Mouse (Mus musculus) midbrain, embryonic 16.5 days (tissue): ENCODE data around the gene Rbfox1. TPM values are rescaled to one million over a fixed set of nuclear protein-coding genes. Genes with fewer than 3 reads are reported as not detected.

ENCODE experiments used
- ATAC-seq: fragments of 200-750 bp; cut with Nextera tagmentation; 2 replicates; pipeline ENCODE4 v1.8.0; 2017; ENCODE audit warnings: moderate TSS enrichment
- H3K27ac ChIP-seq: fragments of 300-500 bp; sonication (generic); 2 replicates; pipeline ENCODE4 v1.5.1; 2014; ENCODE audit warnings: mild to moderate bottlenecking, low read length, mixed read lengths
- H3K27me3 ChIP-seq: fragments of 300-500 bp; sonication (generic); 2 replicates; pipeline ENCODE4 v1.6.1; 2014; ENCODE audit warnings: low read depth, low read length, mixed read lengths; ENCODE audit not compliant: control insufficient read depth, insufficient read depth
- H3K36me3 ChIP-seq: fragments of 300-500 bp; sonication (generic); 2 replicates; pipeline ENCODE4 v1.6.1; 2014; ENCODE audit warnings: mild to moderate bottlenecking, low read length, moderate library complexity, mixed read lengths; ENCODE audit not compliant: control insufficient read depth, insufficient read depth
- H3K4me1 ChIP-seq: fragments of 300-500 bp; sonication (generic); 2 replicates; pipeline ENCODE4 v1.6.1; 2014; ENCODE audit warnings: mild to moderate bottlenecking, low read length, mixed read lengths; ENCODE audit not compliant: control insufficient read depth, insufficient read depth
- H3K4me2 ChIP-seq: fragments of 300-500 bp; sonication (generic); 2 replicates; pipeline ENCODE4 v1.6.1; 2014; ENCODE audit warnings: mild to moderate bottlenecking, low read length, mixed read lengths
- H3K4me3 ChIP-seq: fragments of 300-500 bp; sonication (generic); 2 replicates; pipeline ENCODE4 v1.5.1; 2014; ENCODE audit warnings: low read depth, mild to moderate bottlenecking, low read length, moderate library complexity, mixed read lengths
- H3K9ac ChIP-seq: fragments of 300-500 bp; sonication (generic); 2 replicates; pipeline ENCODE4 v1.6.1; 2014; ENCODE audit warnings: low read depth, low read length, mixed read lengths
- H3K9me3 ChIP-seq: fragments of 300-500 bp; sonication (generic); replicated peaks from 2 replicates; pipeline ENCODE4 v1.6.1; 2014; ENCODE audit warnings: mild to moderate bottlenecking, low read length, mixed read lengths; ENCODE audit not compliant: control insufficient read depth, poor library complexity, severe bottlenecking
- WGBS: fragments of 180-500 bp; shearing (Covaris S2); extraction: QIAGEN DNeasy Blood & Tissue Kit; methylation state at CpG from one replicate; pipeline ENCODE4 v1.1.7; 2014; 5-methylcytosine and 5-hydroxymethylcytosine counted together
- polyA plus RNA-seq: library from polyadenylated mRNA; unstranded; fragments of >200 nt; fragmentation: Nextera tagmentation; extraction: Ambion mirVana; gene quantifications from 2 replicates; pipeline ENCODE4 v1.2.1, GENCODE M21; 2015

Gene Rbfox1
- polyA plus RNA-seq, 1 experiment from 2014 or later = 259 TPM

- H3K27ac ChIP-seq = no peak overlapping the region
- no peaks in the 10 kb centered on the region for H3K27me3 ChIP-seq
- no peak overlapping the region for H3K9ac ChIP-seq
- no peaks in the 10 kb centered on the region for H3K36me3 ChIP-seq
- H3K4me3 ChIP-seq = no peak overlapping the region
- H3K9me3 ChIP-seq = 0 out of 2 replicates have a peak, but pooled peaks cover 3% of the 10 kb centered on the region
- no peaks in the 10 kb centered on the region for H3K4me1 ChIP-seq
- no peak overlapping the region for H3K4me2 ChIP-seq
- ATAC-seq = no peak
These were observed 424.8 kb downstream of the Rbfox1 start for GRCm38 (mm10) chr16:6309940-6310339.

- Histone ChIP-seq H3K9me3 (no peaks in the 10 kb centered on the region), H3K4me3 (no peak overlapping the region), H3K36me3 (no peaks in the 10 kb centered on the region), H3K27ac (no peak overlapping the region), H3K27me3 (no peaks in the 10 kb centered on the region), H3K4me1 (no peaks in the 10 kb centered on the region), H3K9ac (no peak overlapping the region), H3K4me2 (no peak overlapping the region)
- 77% methylated on average over 18 of the region's 18 CpGs for WGBS
- no peak for ATAC-seq
These were observed 425.9 kb downstream of the Rbfox1 start for GRCm38 (mm10) chr16:6310744-6311678.

- no peaks in the 10 kb centered on the region for H3K36me3 ChIP-seq
- ATAC-seq = no peak
- 71% methylated on average over 6 of the region's 6 CpGs for WGBS
- H3K4me2 ChIP-seq = no peak overlapping the region
- no peak overlapping the region for H3K4me3 ChIP-seq
- H3K27me3 ChIP-seq = no peaks in the 10 kb centered on the region
- no peaks in the 10 kb centered on the region for H3K9me3 ChIP-seq
- no peaks in the 10 kb centered on the region for H3K4me1 ChIP-seq
- no peak overlapping the region for H3K27ac ChIP-seq
- no peak overlapping the region for H3K9ac ChIP-seq
These were observed 428.5 kb downstream of the Rbfox1 start for GRCm38 (mm10) chr16:6313689-6314088.

GRCm38 (mm10) chr16:6324832-6325231 lies 439.7 kb downstream of the Rbfox1 start:
- no peak for ATAC-seq
- Histone ChIP-seq H3K4me2 (no peak overlapping the region), H3K4me1 (peaks cover 2% of the 10 kb centered on the region; the same call in 1 of the 2 replicates), H3K4me3 (no peak overlapping the region), H3K27me3 (no peaks in the 10 kb centered on the region), H3K27ac (no peak overlapping the region), H3K36me3 (no peaks in the 10 kb centered on the region), H3K9ac (no peak overlapping the region), H3K9me3 (no peaks in the 10 kb centered on the region)
- 14% methylated on average over 1 of the region's 1 CpGs for WGBS

GRCm38 (mm10) chr16:6331400-6331939 lies 446.3 kb downstream of the Rbfox1 start:
- no peak overlapping the region for H3K4me2 ChIP-seq
- H3K9ac ChIP-seq = no peak overlapping the region
- H3K27ac ChIP-seq = no peak overlapping the region
- H3K36me3 ChIP-seq = no peaks in the 10 kb centered on the region
- no peak for ATAC-seq
- no peak overlapping the region for H3K4me3 ChIP-seq
- 47% methylated on average over 10 of the region's 10 CpGs for WGBS
- no peaks in the 10 kb centered on the region for H3K9me3 ChIP-seq
- H3K27me3 ChIP-seq = no peaks in the 10 kb centered on the region
- H3K4me1 ChIP-seq = no peaks in the 10 kb centered on the region; the same call in 1 of the 2 replicates

GRCm38 (mm10) chr16:6333273-6333672 lies 448.1 kb downstream of the Rbfox1 start:
- Histone ChIP-seq H3K27me3 (no peaks in the 10 kb centered on the region), H3K4me3 (no peak overlapping the region), H3K4me1 (no peaks in the 10 kb centered on the region; the same call in 1 of the 2 replicates), H3K4me2 (no peak overlapping the region), H3K27ac (no peak overlapping the region), H3K9ac (no peak overlapping the region), H3K9me3 (no peaks in the 10 kb centered on the region), H3K36me3 (no peaks in the 10 kb centered on the region)
- ATAC-seq = no peak
- 69% methylated on average over 2 of the region's 2 CpGs for whole genome bisulfite sequencing

GRCm38 (mm10) chr16:6348103-6348502 lies 462.9 kb downstream of the Rbfox1 start:
- peak overlapping the region; percentile 61 for H3K4me2 ChIP-seq
- H3K4me1 ChIP-seq = peaks cover 15% of the 10 kb centered on the region
- H3K36me3 ChIP-seq = no peaks in the 10 kb centered on the region
- peak overlapping the region; percentile 57 for H3K9ac ChIP-seq
- peak overlapping the region; percentile 89 for H3K27ac ChIP-seq
- 16% methylated on average over 9 of the region's 9 CpGs for WGBS
- H3K9me3 ChIP-seq = no peaks in the 10 kb centered on the region
- H3K4me3 ChIP-seq = peak overlapping the region; percentile 55
- no peaks in the 10 kb centered on the region for H3K27me3 ChIP-seq
- ATAC-seq = peak; percentile 63

- under 1% methylated on average over 41 of the region's 41 CpGs for WGBS
- H3K4me1 ChIP-seq = peaks cover 15% of the 10 kb centered on the region
- H3K9me3 ChIP-seq = no peaks in the 10 kb centered on the region
These were observed 463.6 kb downstream of the Rbfox1 start for GRCm38 (mm10) chr16:6348581-6349241.

More at GRCm38 (mm10) chr16:6348581-6349241, 463.6 kb downstream of the Rbfox1 start:
- H3K27ac ChIP-seq = peak overlapping the region; percentile 89
- H3K4me3 ChIP-seq = peak overlapping the region; percentile 55
- no peaks in the 10 kb centered on the region for H3K27me3 ChIP-seq
- H3K36me3 ChIP-seq = no peaks in the 10 kb centered on the region
- H3K4me2 ChIP-seq = peak overlapping the region; percentile 61
- peak overlapping the region; percentile 57 for H3K9ac ChIP-seq
- peak; percentile 93 for ATAC-seq
